Mouse (Mus musculus) ES-E14 (cell line): ENCODE data around the gene Cdh5.

Experiments used
- CHD2 ChIP-seq: IDR thresholded peaks from 2 replicates; pipeline ENCODE4 v1.6.1; 2014; ENCODE audit warnings: mild to moderate bottlenecking, low read depth, low read length, inconsistent platforms
- HCFC1 ChIP-seq: IDR thresholded peaks from 2 replicates; pipeline ENCODE4 v1.6.1; 2012; ENCODE audit warnings: low read length, inconsistent platforms, borderline replicate concordance; ENCODE audit not compliant: insufficient read depth
- MAFK ChIP-seq: IDR thresholded peaks from 2 replicates; pipeline ENCODE4 v1.6.1; 2014; ENCODE audit warnings: mild to moderate bottlenecking, low read depth, low read length, inconsistent platforms; ENCODE audit not compliant: insufficient read depth
- ZC3H11A ChIP-seq: IDR thresholded peaks from 2 replicates; pipeline ENCODE4 v1.6.1; 2012; ENCODE audit warnings: low read depth, mild to moderate bottlenecking, inconsistent platforms, low read length, borderline replicate concordance
- ZNF384 ChIP-seq: IDR thresholded peaks from 2 replicates; pipeline ENCODE4 v1.6.1; 2012; ENCODE audit warnings: low read depth, low read length, inconsistent platforms

DNA sequence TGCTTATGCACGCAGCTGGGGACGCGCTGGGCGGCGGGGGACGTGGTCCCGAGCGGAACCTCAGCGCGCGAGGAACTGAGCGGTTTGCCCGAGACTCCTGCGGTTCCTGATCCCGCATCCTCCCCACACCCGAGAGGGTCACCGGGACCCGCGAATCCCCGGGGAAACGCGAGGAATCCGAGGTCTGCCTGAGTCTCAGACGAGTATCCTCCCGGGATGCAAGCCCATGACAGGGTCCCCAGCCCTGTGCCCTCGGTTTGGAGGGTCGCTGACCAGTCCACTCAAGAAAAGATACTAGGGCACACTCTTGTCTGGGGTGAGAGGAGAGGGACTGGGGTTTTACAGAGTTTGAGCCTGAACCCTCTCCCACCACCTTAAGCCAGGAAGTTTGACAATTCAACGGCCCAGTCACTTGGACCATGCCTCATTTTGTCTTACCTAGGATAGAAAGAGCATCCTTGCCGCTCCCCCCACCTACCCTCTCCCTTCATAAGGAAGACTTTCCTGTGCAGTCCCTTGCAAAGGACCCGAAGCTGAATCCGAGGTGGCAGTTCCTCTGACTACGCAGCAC lies 69.7 kb downstream of the Cdh5 start:
- TF ChIP-seq HCFC1 (no peak), CHD2 (no peak), ZC3H11A (no peak), ZNF384 (no peak), MAFK (no peak)
